Comparison of ENCODE assay signal across 24 mouse cellular contexts in the genomic region with DNA sequence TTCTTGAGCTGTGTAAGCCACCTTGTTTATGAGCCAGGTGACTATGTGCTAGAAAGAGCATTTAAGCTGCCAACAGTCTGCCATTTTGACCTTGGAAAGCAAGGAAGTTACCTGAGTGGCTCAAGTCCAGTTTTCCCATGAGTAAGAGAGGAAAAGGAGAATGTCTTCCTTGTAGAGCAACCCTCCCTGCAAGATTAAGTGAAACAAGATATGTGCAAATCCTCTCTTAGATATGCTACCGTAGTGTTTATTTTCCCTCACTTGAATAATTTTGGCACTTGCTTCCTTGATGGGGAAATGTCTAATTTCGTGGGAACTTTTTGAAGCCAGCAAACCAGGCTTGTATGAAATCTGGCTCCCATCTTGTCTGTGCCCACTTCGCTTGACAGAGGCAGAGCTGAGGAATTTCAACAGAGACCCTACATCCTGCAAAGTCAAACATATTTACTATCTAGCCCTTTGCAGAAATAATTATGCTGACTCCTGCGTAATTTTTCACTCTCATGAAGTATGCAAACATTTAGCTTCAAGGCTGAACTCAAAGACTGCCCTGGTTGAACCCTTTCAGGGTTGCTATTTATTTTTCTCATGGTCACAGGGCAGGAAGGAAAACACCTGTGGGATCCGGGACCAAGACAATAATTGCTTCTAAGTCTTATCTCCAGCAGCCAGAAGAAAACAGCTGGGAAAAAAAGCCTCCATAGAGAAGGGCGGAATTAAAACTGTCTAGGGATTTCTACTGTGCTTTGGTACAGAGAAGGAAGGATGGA.
A peak's percentile ranks its signal among the peaks of the same experiment; 100 is the strongest.
DNase-seq lines count a peak whose midpoint lies in the region; ATAC-seq and TF ChIP-seq lines count a peak whose summit lies in the region.
"Had no signal": no experiment of that assay in that cellular context is flagged by ENCODE, and none has a peak within 500 bp of the region (broad histone marks: within the 10 kb centered on the region; RNA-seq: fewer than 3 reads in every experiment).

No protein-coding gene starts in this region.

- peak overlapping the region; percentile 30; the same call in 1 of the 2 replicates for H3K27ac ChIP-seq in kidney, embryonic 15.5 days
- 0 out of 2 replicates have a peak overlapping the region, but pooled peaks have one; percentile 2 for H3K27ac ChIP-seq in stomach, embryonic 16.5 days (ENCODE audit: low read length)
- H3K27ac ChIP-seq: hindbrain, embryonic 13.5 days; limb, embryonic 13.5 days; macrophage; neural tube, embryonic 15.5 days had no signal

- H3K9me3 ChIP-seq in kidney, embryonic 15.5 days (replicated peaks) = no peaks in the 10 kb centered on the region
- no peaks in the 10 kb centered on the region for H3K9me3 ChIP-seq in stomach, embryonic 16.5 days (replicated peaks; ENCODE audit: control insufficient read depth, low read length)
- H3K9me3 ChIP-seq: hindbrain, embryonic 13.5 days; limb, embryonic 13.5 days had no signal

- no peak overlapping the region for H3K4me3 ChIP-seq in kidney, embryonic 15.5 days (replicated peaks)
- no peak overlapping the region for H3K4me3 ChIP-seq in lung, adult 2 months (replicated peaks; ENCODE audit: extremely low read depth, low read depth, low read length)
- no peak overlapping the region for H3K4me3 ChIP-seq in stomach, embryonic 16.5 days (replicated peaks; ENCODE audit: low read length)
- H3K4me3 ChIP-seq: hindbrain, embryonic 13.5 days; limb, embryonic 13.5 days; neural tube, embryonic 15.5 days had no signal

- H3K36me3 ChIP-seq in kidney, embryonic 15.5 days = no peaks in the 10 kb centered on the region
- no peaks in the 10 kb centered on the region for H3K36me3 ChIP-seq in stomach, embryonic 16.5 days (ENCODE audit: control insufficient read depth, insufficient read depth, low read length)
- H3K36me3 ChIP-seq: hindbrain, embryonic 13.5 days; limb, embryonic 13.5 days; neural tube, embryonic 15.5 days had no signal

- 27% methylated on average over 6 of the region's 6 CpGs for WGBS in kidney, embryonic 15.5 days
- 26% methylated on average over 6 of the region's 6 CpGs for WGBS in lung, adult 2 months
- 19% methylated on average over 6 of the region's 6 CpGs for WGBS in stomach, embryonic 16.5 days

- no peak for DNase-seq in kidney, adult 8-10 months
- DNase-seq in lung, postnatal 25 days (ENCODE audit: low spot score) = peak; percentile 35
- no peak for DNase-seq in lung, adult 2 months
- DNase-seq in gonadal fat pad, adult 2 months (ENCODE audit: low read depth) = peak; percentile 38
- DNase-seq: adrenal gland, postnatal 36 days; B cell, adult 2 months; cerebellum, adult 18-20 months; cerebellum, postnatal 14 days; gastrocnemius, postnatal 14 days; heart, adult 11 months; heart, postnatal 4 days; kidney, adult 11 months; kidney, postnatal 14 days; retina, postnatal 1 day; right cerebral cortex, postnatal 14 days; thymus, adult 2 months had no signal

- TF ChIP-seq POLR2A in lung, adult 2 months (IDR thresholded peaks at IDR 0.05; ENCODE audit: borderline replicate concordance, extremely low read depth, low read depth, low read length) = no peak

- no peak for TF ChIP-seq CTCF in lung, adult 2 months (IDR thresholded peaks at IDR 0.05; ENCODE audit: insufficient read depth, low read length)

- no peaks in the 10 kb centered on the region for H3K27me3 ChIP-seq in kidney, embryonic 15.5 days
- H3K27me3 ChIP-seq in stomach, embryonic 16.5 days (ENCODE audit: control insufficient read depth, insufficient read depth, low read length) = no peaks in the 10 kb centered on the region
- H3K27me3 ChIP-seq: hindbrain, embryonic 13.5 days; limb, embryonic 13.5 days; neural tube, embryonic 15.5 days had no signal

- no peak overlapping the region for H3K4me2 ChIP-seq in kidney, embryonic 15.5 days
- H3K4me2 ChIP-seq in stomach, embryonic 16.5 days (ENCODE audit: low read depth, low read length) = no peak overlapping the region
- H3K4me2 ChIP-seq: heart, embryonic 11.5 days; hindbrain, embryonic 13.5 days; limb, embryonic 13.5 days; liver, embryonic 11.5 days; neural tube, embryonic 15.5 days had no signal

- H3K4me1 ChIP-seq in kidney, embryonic 15.5 days = peaks cover 8% of the 10 kb centered on the region; the same call in 1 of the 2 replicates
- H3K4me1 ChIP-seq in lung, adult 2 months (ENCODE audit: control insufficient read depth, insufficient read depth, low read length) = no peaks in the 10 kb centered on the region
- H3K4me1 ChIP-seq in stomach, embryonic 16.5 days (ENCODE audit: control insufficient read depth, insufficient read depth, low read length) = no peaks in the 10 kb centered on the region
- H3K4me1 ChIP-seq: limb, embryonic 13.5 days had no signal

- no peak overlapping the region for H3K9ac ChIP-seq in kidney, embryonic 15.5 days
- no peak overlapping the region for H3K9ac ChIP-seq in stomach, embryonic 16.5 days (ENCODE audit: low read length)
- H3K9ac ChIP-seq: hindbrain, embryonic 13.5 days; limb, embryonic 13.5 days; neural tube, embryonic 15.5 days had no signal

- peak; percentile 40; the same call in 1 of the 2 replicates for ATAC-seq in kidney, embryonic 15.5 days (replicated peaks; ENCODE audit: low FRiP score)
- ATAC-seq in stomach, embryonic 16.5 days (ENCODE audit: insufficient read depth, low FRiP score) = no peak

Comparison
In these comparisons a context has a peak if more than half of its experiments do, and no peak if none do; other contexts are left out.
1. DNase-seq: peak in lung, postnatal 25 days (single experiment) and gonadal fat pad, adult 2 months (single experiment); none in kidney, adult 8-10 months (0 of 2) and lung, adult 2 months (single experiment).